Mouse (Mus musculus): Measurements from ENCODE around the gene Resf1.

- TF ChIP-seq CTCF (IDR thresholded peaks at IDR 0.05; ENCODE audit: control insufficient read depth, insufficient read depth, low read length), result no peak
- no peak for TF ChIP-seq POLR2A (IDR thresholded peaks at IDR 0.05; ENCODE audit: borderline replicate concordance, control insufficient read depth, low read depth, low read length)
These were observed 34.6 kb downstream of the Resf1 start for GRCm38 (mm10) chr6:149343802-149344201.

All from bone marrow, adult 2 months (tissue).